Mouse (Mus musculus) forebrain, embryonic 12.5 days (tissue): ENCODE measurements around the gene Lst1. TPM values are rescaled to one million over a fixed set of nuclear protein-coding genes. Genes with fewer than 3 reads are reported as not detected.
A peak's percentile ranks its signal among the peaks of the same experiment; 100 is the strongest.

ENCODE experiments used
- ATAC-seq: fragments of 200-750 bp; cut with Nextera tagmentation; 2 replicates; pipeline ENCODE4 v1.8.0; 2017; ENCODE audit warnings: moderate TSS enrichment; ENCODE audit not compliant: low FRiP score
- H3K27ac ChIP-seq: fragments of 300-500 bp; sonication (generic); 2 replicates; pipeline ENCODE4 v1.5.1; 2016; ENCODE audit warnings: mild to moderate bottlenecking
- H3K27me3 ChIP-seq: fragments of 300-500 bp; sonication (generic); 2 replicates; pipeline ENCODE4 v1.6.1; 2016; ENCODE audit warnings: mild to moderate bottlenecking
- H3K36me3 ChIP-seq: fragments of 300-500 bp; sonication (generic); replicated peaks from 2 replicates; pipeline ENCODE4 v1.6.1; 2016; ENCODE audit warnings: mild to moderate bottlenecking
- H3K4me1 ChIP-seq: fragments of 300-500 bp; sonication (generic); 2 replicates; pipeline ENCODE4 v1.6.1; 2016
- H3K4me2 ChIP-seq: fragments of 300-500 bp; sonication (generic); 2 replicates; pipeline ENCODE4 v1.6.1; 2016; ENCODE audit warnings: mild to moderate bottlenecking, moderate library complexity
- H3K4me3 ChIP-seq: fragments of 300-500 bp; sonication (generic); replicated peaks from 2 replicates; pipeline ENCODE4 v1.5.1; 2016; ENCODE audit warnings: mild to moderate bottlenecking
- H3K9ac ChIP-seq: fragments of 300-500 bp; sonication (generic); 2 replicates; pipeline ENCODE4 v1.6.1; 2016; ENCODE audit warnings: mild to moderate bottlenecking
- H3K9me3 ChIP-seq: fragments of 300-500 bp; sonication (generic); 2 replicates; pipeline ENCODE4 v1.6.1; 2016
- WGBS: fragments of 180-500 bp; shearing (Covaris S2); methylation state at CpG from one replicate; pipeline ENCODE4 v1.1.7; 2016; 5-methylcytosine and 5-hydroxymethylcytosine counted together
- polyA plus RNA-seq: library from polyadenylated mRNA; unstranded; fragments of >200 nt; fragmentation: Nextera tagmentation; extraction: Ambion mirVana; gene quantifications from 2 replicates; pipeline ENCODE4 v1.2.1, GENCODE M21; 2016

The Lst1 gene
- polyA plus RNA-seq, 1 experiment from 2014 or later, result 4.8 TPM

- no peak within 1 kb of the TSS for H3K9ac ChIP-seq
- WGBS, result 71% methylated on average over 20 of the region's 28 CpGs
- ATAC-seq, result no peak
- H3K4me3 ChIP-seq, result peak within 1 kb of the TSS; percentile 39; the same call in 1 of the 2 replicates
- no peaks in the 10 kb centered on the region for H3K36me3 ChIP-seq
- H3K4me2 ChIP-seq, result peak within 1 kb of the TSS; percentile 61; the same call in 1 of the 2 replicates
- no peak within 1 kb of the TSS for H3K27ac ChIP-seq
- H3K27me3 ChIP-seq, result peaks cover 52% of the 10 kb centered on the region
- peaks cover 10% of the 10 kb centered on the region for H3K4me1 ChIP-seq
- no peaks in the 10 kb centered on the region for H3K9me3 ChIP-seq
These were observed 5.9 kb upstream of the Lst1 start, which contains the start of gene Ltb for GRCm38 (mm10) chr17:35193881-35194843. TSS of gene Ltb (plus strand) at chr17:35194439.

GRCm38 (mm10) chr17:35192924-35193323 is 4.7 kb upstream of the Lst1 start:
- no peak overlapping the region for H3K4me2 ChIP-seq
- H3K36me3 ChIP-seq, result no peaks in the 10 kb centered on the region
- 80% methylated on average over 5 of the region's 5 CpGs for WGBS
- no peak for ATAC-seq
- H3K4me3 ChIP-seq, result no peak overlapping the region
- peaks cover 43% of the 10 kb centered on the region for H3K27me3 ChIP-seq
- peaks cover 10% of the 10 kb centered on the region for H3K4me1 ChIP-seq
- H3K9ac ChIP-seq, result no peak overlapping the region
- H3K27ac ChIP-seq, result no peak overlapping the region
- H3K9me3 ChIP-seq, result no peaks in the 10 kb centered on the region

GRCm38 (mm10) chr17:35191723-35192122 is 3.5 kb upstream of the Lst1 start:
- no peak overlapping the region for H3K4me3 ChIP-seq
- no peak overlapping the region for H3K4me2 ChIP-seq
- peaks cover 36% of the 10 kb centered on the region for H3K27me3 ChIP-seq
- H3K9ac ChIP-seq, result no peak overlapping the region
- no peaks in the 10 kb centered on the region for H3K36me3 ChIP-seq
- no peak for ATAC-seq
- peaks cover 11% of the 10 kb centered on the region for H3K4me1 ChIP-seq
- WGBS, result 63% methylated on average over 2 of the region's 2 CpGs
- no peak overlapping the region for H3K27ac ChIP-seq
- H3K9me3 ChIP-seq, result no peaks in the 10 kb centered on the region

GRCm38 (mm10) chr17:35190096-35190495 is 1.9 kb upstream of the Lst1 start:
- H3K4me2 ChIP-seq, result no peak overlapping the region

GRCm38 (mm10) chr17:35189186-35189585 is 947 bp upstream of the Lst1 start:
- Histone ChIP-seq H3K4me2 (no peak overlapping the region), H3K27ac (no peak overlapping the region), H3K4me1 (peaks cover 13% of the 10 kb centered on the region), H3K9ac (no peak overlapping the region), H3K36me3 (no peaks in the 10 kb centered on the region), H3K4me3 (no peak overlapping the region), H3K9me3 (no peaks in the 10 kb centered on the region), H3K27me3 (peaks cover 14% of the 10 kb centered on the region)
- ATAC-seq, result no peak
- 75% methylated on average over 1 of the region's 1 CpGs for WGBS

More at GRCm38 (mm10) chr17:35190096-35190495, 1.9 kb upstream of the Lst1 start:
- no peaks in the 10 kb centered on the region for H3K9me3 ChIP-seq
- H3K9ac ChIP-seq, result no peak overlapping the region
- H3K27ac ChIP-seq, result no peak overlapping the region
- no peak for ATAC-seq
- H3K4me3 ChIP-seq, result no peak overlapping the region
- 74% methylated on average over 4 of the region's 4 CpGs for WGBS
- peaks cover 19% of the 10 kb centered on the region for H3K27me3 ChIP-seq
- peaks cover 13% of the 10 kb centered on the region for H3K4me1 ChIP-seq
- H3K36me3 ChIP-seq, result no peaks in the 10 kb centered on the region

- no peaks in the 10 kb centered on the region for H3K36me3 ChIP-seq
- WGBS, result 71% methylated on average over 4 of the region's 4 CpGs
- H3K4me3 ChIP-seq, result no peak overlapping the region
- H3K4me1 ChIP-seq, result peaks cover 13% of the 10 kb centered on the region
- no peaks in the 10 kb centered on the region for H3K9me3 ChIP-seq
- peaks cover 8% of the 10 kb centered on the region; the same call in 1 of the 2 replicates for H3K27me3 ChIP-seq
- H3K9ac ChIP-seq, result no peak overlapping the region
- H3K4me2 ChIP-seq, result no peak overlapping the region
- H3K27ac ChIP-seq, result no peak overlapping the region
- ATAC-seq, result no peak
These were observed 894 bp downstream of the Lst1 start for GRCm38 (mm10) chr17:35187345-35187744.

GRCm38 (mm10) chr17:35186681-35187080 is 1.6 kb downstream of the Lst1 start:
- 2% methylated on average over 4 of the region's 4 CpGs for WGBS
- peak overlapping the region; percentile 58 for H3K4me2 ChIP-seq
- peaks cover 13% of the 10 kb centered on the region for H3K4me1 ChIP-seq
- H3K36me3 ChIP-seq, result no peaks in the 10 kb centered on the region
- no peak overlapping the region for H3K9ac ChIP-seq
- H3K9me3 ChIP-seq, result no peaks in the 10 kb centered on the region
- ATAC-seq, result no peak
- H3K27ac ChIP-seq, result peak overlapping the region; percentile 58; the same call in 1 of the 2 replicates
- H3K4me3 ChIP-seq, result peak overlapping the region; percentile 40
- H3K27me3 ChIP-seq, result peaks cover 8% of the 10 kb centered on the region; the same call in 1 of the 2 replicates

GRCm38 (mm10) chr17:35185639-35186611 is 2.3 kb downstream of the Lst1 start:
- peak; percentile 41; the same call in 1 of the 2 replicates for ATAC-seq
- Histone ChIP-seq H3K36me3 (no peaks in the 10 kb centered on the region), H3K4me3 (peak overlapping the region; percentile 40), H3K27me3 (peaks cover 8% of the 10 kb centered on the region; the same call in 1 of the 2 replicates), H3K27ac (peak overlapping the region; percentile 58; the same call in 1 of the 2 replicates), H3K9ac (peak overlapping the region; percentile 49), H3K4me2 (peak overlapping the region; percentile 58), H3K4me1 (peaks cover 13% of the 10 kb centered on the region), H3K9me3 (no peaks in the 10 kb centered on the region)
- WGBS, result 2% methylated on average over 18 of the region's 18 CpGs

GRCm38 (mm10) chr17:35180093-35180492 is 8.1 kb downstream of the Lst1 start:
- H3K27ac ChIP-seq, result no peak overlapping the region
- 0 out of 2 replicates have a peak, but pooled peaks cover 5% of the 10 kb centered on the region for H3K27me3 ChIP-seq
- 82% methylated on average over 5 of the region's 5 CpGs for WGBS
- H3K36me3 ChIP-seq, result no peaks in the 10 kb centered on the region
- H3K9ac ChIP-seq, result no peak overlapping the region
- H3K4me3 ChIP-seq, result no peak overlapping the region
- H3K4me2 ChIP-seq, result no peak overlapping the region
- H3K9me3 ChIP-seq, result no peaks in the 10 kb centered on the region
- no peaks in the 10 kb centered on the region for H3K4me1 ChIP-seq
- no peak for ATAC-seq

GRCm38 (mm10) chr17:35178528-35178927 is 9.7 kb downstream of the Lst1 start:
- no peaks in the 10 kb centered on the region for H3K4me1 ChIP-seq
- no peak overlapping the region for H3K27ac ChIP-seq
- H3K4me3 ChIP-seq, result no peak overlapping the region
- no peak overlapping the region for H3K9ac ChIP-seq
- ATAC-seq, result no peak
- WGBS, result 11% methylated on average over 5 of the region's 5 CpGs
- H3K4me2 ChIP-seq, result no peak overlapping the region
- no peaks in the 10 kb centered on the region for H3K9me3 ChIP-seq
- H3K27me3 ChIP-seq, result no peaks in the 10 kb centered on the region
- no peaks in the 10 kb centered on the region for H3K36me3 ChIP-seq

GRCm38 (mm10) chr17:35175968-35176367 is 12.3 kb downstream of the Lst1 start, which contains the start of gene Aif1:
TSS of gene Aif1 (minus strand) at chr17:35176068.
- no peak for ATAC-seq
- Histone ChIP-seq H3K9ac (no peak within 1 kb of the TSS), H3K4me3 (no peak within 1 kb of the TSS), H3K27ac (no peak within 1 kb of the TSS), H3K4me2 (no peak within 1 kb of the TSS), H3K36me3 (no peaks in the 10 kb centered on the region), H3K27me3 (0 out of 2 replicates have a peak, but pooled peaks cover 3% of the 10 kb centered on the region), H3K9me3 (no peaks in the 10 kb centered on the region), H3K4me1 (no peaks in the 10 kb centered on the region)
- WGBS, result 44% methylated on average over 2 of the region's 2 CpGs
